In genomic region chr6:125573189-125573928, GRCm38 (mm10) we compare ENCODE assay signal across 8 mouse cellular contexts. TPM values are rescaled to one million over a fixed set of nuclear protein-coding genes. Genes with fewer than 3 reads are reported as not detected.
DNase-seq lines count a peak whose midpoint lies in the region; ATAC-seq and TF ChIP-seq lines count a peak whose summit lies in the region.

No protein-coding gene starts in this region.

- H3K27ac ChIP-seq in embryonic facial prominence, embryonic 12.5 days, result peak overlapping the region; percentile 75
- peak overlapping the region; percentile 83 for H3K27ac ChIP-seq in intestine, embryonic 15.5 days
- peak overlapping the region; percentile 76 for H3K27ac ChIP-seq in limb, embryonic 10.5 days
- no peak overlapping the region for H3K27ac ChIP-seq in midbrain, embryonic 11.5 days (ENCODE audit: low read depth, low read length)
- peak overlapping the region; percentile 92 for H3K27ac ChIP-seq in small intestine, adult 2 months (ENCODE audit: insufficient read depth, low read depth, low read length)

- no peaks in the 10 kb centered on the region for H3K9me3 ChIP-seq in embryonic facial prominence, embryonic 12.5 days
- no peaks in the 10 kb centered on the region for H3K9me3 ChIP-seq in intestine, embryonic 15.5 days
- H3K9me3 ChIP-seq in limb, embryonic 10.5 days (replicated peaks), result no peaks in the 10 kb centered on the region
- no peaks in the 10 kb centered on the region for H3K9me3 ChIP-seq in midbrain, embryonic 11.5 days (ENCODE audit: control insufficient read depth, low read length)

- DNase-seq in cerebellum, adult 18-20 months, result peak; percentile 17 to 26
- DNase-seq in cerebellum, adult 11-12 months, result no peak
- peak; percentile 61 for DNase-seq in gonadal fat pad, adult 2 months (ENCODE audit: low read depth)
- DNase-seq in limb, embryonic 10.5 days (ENCODE audit: low spot score), result peak; percentile 79
- no peak for DNase-seq in midbrain, embryonic 11.5 days (ENCODE audit: low spot score, missing footprints)

- peak overlapping the region; percentile 62 for H3K4me2 ChIP-seq in embryonic facial prominence, embryonic 12.5 days (replicated peaks)
- peak overlapping the region; percentile 61 for H3K4me2 ChIP-seq in intestine, embryonic 15.5 days (replicated peaks)
- peak overlapping the region; percentile 57 for H3K4me2 ChIP-seq in midbrain, embryonic 11.5 days

- peaks cover 18% of the 10 kb centered on the region for H3K4me1 ChIP-seq in embryonic facial prominence, embryonic 12.5 days
- peaks cover 19% of the 10 kb centered on the region for H3K4me1 ChIP-seq in intestine, embryonic 15.5 days (replicated peaks)
- peaks cover 22% of the 10 kb centered on the region for H3K4me1 ChIP-seq in limb, embryonic 10.5 days
- H3K4me1 ChIP-seq in midbrain, embryonic 11.5 days (ENCODE audit: control insufficient read depth, insufficient read depth, low read length), result peaks cover 14% of the 10 kb centered on the region; the same call in 1 of the 2 replicates
- H3K4me1 ChIP-seq in small intestine, adult 2 months (ENCODE audit: control insufficient read depth, insufficient read depth, insufficient read length, low read length), result peaks cover 16% of the 10 kb centered on the region; the same call in 1 of the 2 replicates

- TF ChIP-seq POLR2A in small intestine, adult 2 months (IDR thresholded peaks at IDR 0.05; ENCODE audit: low read depth, low read length), result peak; percentile 68

- H3K27me3 ChIP-seq in embryonic facial prominence, embryonic 12.5 days, result no peaks in the 10 kb centered on the region
- H3K27me3 ChIP-seq in intestine, embryonic 15.5 days (replicated peaks), result no peaks in the 10 kb centered on the region
- H3K27me3 ChIP-seq in limb, embryonic 10.5 days (ENCODE audit: low read depth, poor library complexity, severe bottlenecking), result no peaks in the 10 kb centered on the region
- H3K27me3 ChIP-seq in midbrain, embryonic 11.5 days (ENCODE audit: control insufficient read depth, insufficient read depth, low read length), result no peaks in the 10 kb centered on the region
- H3K27me3 ChIP-seq in small intestine, adult 2 months (ENCODE audit: control insufficient read depth, insufficient read depth, low read length), result no peaks in the 10 kb centered on the region

- peak overlapping the region; percentile 47 for H3K9ac ChIP-seq in embryonic facial prominence, embryonic 12.5 days
- no peak overlapping the region; the same call in 1 of the 2 replicates for H3K9ac ChIP-seq in intestine, embryonic 15.5 days
- H3K9ac ChIP-seq in midbrain, embryonic 11.5 days (ENCODE audit: low read length), result peak overlapping the region; percentile 42

- TF ChIP-seq CTCF in small intestine, adult 2 months (IDR thresholded peaks at IDR 0.05; ENCODE audit: extremely low read depth, insufficient read length, insufficient replicate concordance, low read depth, low read length), result no peak

- peak overlapping the region; percentile 28 for H3K4me3 ChIP-seq in embryonic facial prominence, embryonic 12.5 days
- peak overlapping the region; percentile 28 for H3K4me3 ChIP-seq in intestine, embryonic 15.5 days (replicated peaks)
- H3K4me3 ChIP-seq in limb, embryonic 10.5 days, result peak overlapping the region; percentile 46
- H3K4me3 ChIP-seq in midbrain, embryonic 11.5 days (ENCODE audit: low read depth, low read length), result peak overlapping the region; percentile 17
- H3K4me3 ChIP-seq in small intestine, adult 2 months (ENCODE audit: low read depth, low read length), result peak overlapping the region; percentile 50

- H3K36me3 ChIP-seq in embryonic facial prominence, embryonic 12.5 days, result no peaks in the 10 kb centered on the region
- no peaks in the 10 kb centered on the region for H3K36me3 ChIP-seq in intestine, embryonic 15.5 days
- H3K36me3 ChIP-seq in limb, embryonic 10.5 days, result no peaks in the 10 kb centered on the region
- H3K36me3 ChIP-seq in midbrain, embryonic 11.5 days (ENCODE audit: control insufficient read depth, insufficient read depth, low read length), result no peaks in the 10 kb centered on the region
- no peaks in the 10 kb centered on the region for H3K36me3 ChIP-seq in small intestine, adult 2 months (ENCODE audit: control insufficient read depth, insufficient read depth, low read length)

- ATAC-seq in embryonic facial prominence, embryonic 12.5 days (ENCODE audit: insufficient number of reproducible peaks, insufficient read depth, low FRiP score, low TSS enrichment), result peak; percentile 94
- peak; percentile 99 for ATAC-seq in intestine, embryonic 15.5 days
- peak; percentile 91 for ATAC-seq in midbrain, embryonic 11.5 days (ENCODE audit: low FRiP score)

- 4% methylated on average over 14 of the region's 14 CpGs for WGBS in embryonic facial prominence, embryonic 12.5 days
- WGBS in intestine, embryonic 15.5 days, result 1% methylated on average over 14 of the region's 14 CpGs
- 6% methylated on average over 14 of the region's 14 CpGs for WGBS in limb, embryonic 10.5 days
- 8% methylated on average over 14 of the region's 14 CpGs for WGBS in midbrain, embryonic 11.5 days
- WGBS in small intestine, adult 2 months, result under 1% methylated on average over 14 of the region's 14 CpGs

RNA-seq across cellular contexts. Expression of gene Vwf, which starts 26.8 kb away (rescaled TPM):
- 7.4 and 7.5 TPM in 2 replicates for polyA plus RNA-seq in embryonic facial prominence, embryonic 12.5 days (2016; fragmentation: Nextera tagmentation; extraction: Ambion mirVana)
- polyA plus RNA-seq in gonadal fat pad, adult 2 months (2012; rRNA removed), result 76.1 and 90.2 TPM in 2 replicates
- 12.0 and 12.7 TPM in 2 replicates for polyA plus RNA-seq in intestine, embryonic 15.5 days (2015; fragmentation: Nextera tagmentation; extraction: Ambion mirVana)
- 4.5 and 5.3 TPM in 2 replicates for polyA plus RNA-seq in limb, embryonic 10.5 days (2016; fragmentation: Nextera tagmentation; extraction: Ambion mirVana)
- polyA plus RNA-seq in midbrain, embryonic 11.5 days (2014; fragmentation: Nextera tagmentation; extraction: Ambion mirVana), result 13.9 and 15.8 TPM in 2 replicates
- polyA plus RNA-seq in small intestine, adult 2 months (2012; rRNA removed), result 24.8 and 64.0 TPM in 2 replicates

Comparison
In these comparisons a context has a peak if more than half of its experiments do, and no peak if none do; other contexts are left out.
1. DNase-seq: peak in cerebellum, adult 18-20 months (2 of 2), gonadal fat pad, adult 2 months (single experiment) and limb, embryonic 10.5 days (single experiment); none in cerebellum, adult 11-12 months (single experiment) and midbrain, embryonic 11.5 days (single experiment).
2. Peak in every context shown above with its lines, with median percentiles within 50 percentile points of each other: ATAC-seq, H3K4me2 ChIP-seq and H3K4me3 ChIP-seq.